Mouse (Mus musculus) forebrain, embryonic 11.5 days (tissue): ENCODE measurements at regions not wholly inside any gene's neighbourhood (a gene's known extent, or its start where the extent isn't known, plus 50 kb on each side); places are given as distances from the start of the nearest gene placed in this dataset.

Experiments used
- ATAC-seq: fragments of 200-750 bp; cut with Nextera tagmentation; replicated peaks from 2 replicates; pipeline ENCODE4 v1.8.0; 2017; ENCODE audit warnings: moderate TSS enrichment; ENCODE audit not compliant: low FRiP score
- DNase-seq: peaks from one replicate; pipeline ENCODE4 v3.0.0-alpha.2; 2017; ENCODE audit warnings: low spot score
- H3K27ac ChIP-seq: fragments of 300-500 bp; sonication (generic); 2 replicates; pipeline ENCODE4 v1.5.1; 2014; ENCODE audit warnings: low read depth, low read length
- H3K27me3 ChIP-seq: fragments of 300-500 bp; sonication (generic); 2 replicates; pipeline ENCODE4 v1.6.1; 2014; ENCODE audit warnings: mild to moderate bottlenecking, low read length, mixed read lengths; ENCODE audit not compliant: control insufficient read depth, insufficient read depth
- H3K36me3 ChIP-seq: fragments of 300-500 bp; sonication (generic); 2 replicates; pipeline ENCODE4 v1.6.1; 2014; ENCODE audit warnings: mild to moderate bottlenecking, low read length, moderate library complexity, mixed read lengths; ENCODE audit not compliant: control insufficient read depth, insufficient read depth
- H3K4me1 ChIP-seq: fragments of 300-500 bp; sonication (generic); replicated peaks from 2 replicates; pipeline ENCODE4 v1.6.1; 2014; ENCODE audit warnings: low read length, mixed read lengths; ENCODE audit not compliant: control insufficient read depth, insufficient read depth
- H3K4me2 ChIP-seq: fragments of 300-500 bp; sonication (generic); 2 replicates; pipeline ENCODE4 v1.6.1; 2014; ENCODE audit warnings: low read depth, mild to moderate bottlenecking, low read length, moderate library complexity, mixed read lengths; ENCODE audit not compliant: severe bottlenecking
- H3K4me3 ChIP-seq: fragments of 300-500 bp; sonication (generic); 2 replicates; pipeline ENCODE4 v1.5.1; 2014; ENCODE audit warnings: low read depth, low read length
- H3K9ac ChIP-seq: fragments of 300-500 bp; sonication (generic); 2 replicates; pipeline ENCODE4 v1.6.1; 2014; ENCODE audit warnings: low read length
- H3K9me3 ChIP-seq: fragments of 300-500 bp; sonication (generic); 2 replicates; pipeline ENCODE4 v1.6.1; 2016; ENCODE audit warnings: low read length, mixed read lengths; ENCODE audit not compliant: control insufficient read depth
- WGBS: fragments of 180-500 bp; shearing (Covaris S2); extraction: QIAGEN DNeasy Blood & Tissue Kit; methylation state at CpG from one replicate; pipeline ENCODE4 v1.1.7; 2014; 5-methylcytosine and 5-hydroxymethylcytosine counted together

- H3K27ac ChIP-seq: no peak overlapping the region
Observed at GRCm38 (mm10) chr4:140463296-140463695, 202.5 kb downstream of the Arhgef10l start.

GRCm38 (mm10) chr4:140461317-140461716 lies 204.5 kb downstream of the Arhgef10l start:
- no peak for DNase-seq
- H3K27ac ChIP-seq: no peak overlapping the region
- no peak overlapping the region for H3K4me2 ChIP-seq
- no peaks in the 10 kb centered on the region; the same call in 1 of the 2 replicates for H3K4me1 ChIP-seq
- no peaks in the 10 kb centered on the region for H3K36me3 ChIP-seq
- 91% methylated on average over 16 of the region's 16 CpGs for WGBS
- no peaks in the 10 kb centered on the region for H3K27me3 ChIP-seq
- H3K9me3 ChIP-seq: no peaks in the 10 kb centered on the region
- H3K4me3 ChIP-seq: no peak overlapping the region
- no peak overlapping the region for H3K9ac ChIP-seq
- no peak for ATAC-seq

More at GRCm38 (mm10) chr4:140463296-140463695, 202.5 kb downstream of the Arhgef10l start:
- no peaks in the 10 kb centered on the region for H3K9me3 ChIP-seq
- no peak overlapping the region for H3K9ac ChIP-seq
- H3K4me1 ChIP-seq: no peaks in the 10 kb centered on the region; the same call in 1 of the 2 replicates
- H3K4me3 ChIP-seq: no peak overlapping the region
- peak; percentile 21; the same call in 1 of the 2 replicates for ATAC-seq
- no peak overlapping the region for H3K4me2 ChIP-seq
- WGBS: 40% methylated on average over 7 of the region's 7 CpGs
- H3K36me3 ChIP-seq: no peaks in the 10 kb centered on the region
- H3K27me3 ChIP-seq: no peaks in the 10 kb centered on the region
- DNase-seq: no peak

GRCm38 (mm10) chr4:140449062-140449461 lies 202.5 kb upstream of the Igsf21 start:
- WGBS: 90% methylated on average over 10 of the region's 10 CpGs
- DNase-seq (no peak), ATAC-seq (no peak)
- H3K4me1 ChIP-seq: no peaks in the 10 kb centered on the region
- H3K4me2 ChIP-seq: no peak overlapping the region
- no peaks in the 10 kb centered on the region for H3K36me3 ChIP-seq
- no peak overlapping the region for H3K4me3 ChIP-seq
- no peaks in the 10 kb centered on the region for H3K9me3 ChIP-seq
- H3K9ac ChIP-seq: no peak overlapping the region
- no peaks in the 10 kb centered on the region for H3K27me3 ChIP-seq
- no peak overlapping the region for H3K27ac ChIP-seq

GRCm38 (mm10) chr4:140446455-140446854 lies 199.9 kb upstream of the Igsf21 start:
- Histone ChIP-seq H3K27me3 (no peaks in the 10 kb centered on the region), H3K9me3 (no peaks in the 10 kb centered on the region), H3K36me3 (no peaks in the 10 kb centered on the region), H3K4me2 (no peak overlapping the region), H3K27ac (no peak overlapping the region), H3K4me3 (no peak overlapping the region), H3K9ac (no peak overlapping the region), H3K4me1 (no peaks in the 10 kb centered on the region)
- no peak for DNase-seq
- WGBS: 96% methylated on average over 6 of the region's 6 CpGs
- ATAC-seq: no peak

GRCm38 (mm10) chr4:140445931-140446330 lies 199.3 kb upstream of the Igsf21 start:
- H3K36me3 ChIP-seq: no peaks in the 10 kb centered on the region
- no peak overlapping the region for H3K4me2 ChIP-seq
- H3K4me3 ChIP-seq: no peak overlapping the region
- WGBS: 89% methylated on average over 5 of the region's 5 CpGs
- no peak for ATAC-seq
- no peak for DNase-seq
- no peak overlapping the region for H3K27ac ChIP-seq
- H3K4me1 ChIP-seq: no peaks in the 10 kb centered on the region
- no peaks in the 10 kb centered on the region for H3K9me3 ChIP-seq
- H3K27me3 ChIP-seq: no peaks in the 10 kb centered on the region
- no peak overlapping the region for H3K9ac ChIP-seq

GRCm38 (mm10) chr4:140443221-140443620 lies 196.6 kb upstream of the Igsf21 start:
- no peak for DNase-seq
- Histone ChIP-seq H3K36me3 (no peaks in the 10 kb centered on the region), H3K9ac (no peak overlapping the region), H3K4me1 (no peaks in the 10 kb centered on the region), H3K27ac (no peak overlapping the region), H3K27me3 (no peaks in the 10 kb centered on the region), H3K4me3 (no peak overlapping the region), H3K9me3 (no peaks in the 10 kb centered on the region), H3K4me2 (no peak overlapping the region)
- WGBS: 85% methylated on average over 6 of the region's 6 CpGs
- no peak for ATAC-seq

GRCm38 (mm10) chr4:140441805-140442204 lies 195.2 kb upstream of the Igsf21 start:
- Histone ChIP-seq H3K4me3 (no peak overlapping the region), H3K9me3 (no peaks in the 10 kb centered on the region), H3K27me3 (no peaks in the 10 kb centered on the region), H3K27ac (no peak overlapping the region), H3K4me2 (no peak overlapping the region), H3K9ac (no peak overlapping the region), H3K4me1 (no peaks in the 10 kb centered on the region), H3K36me3 (no peaks in the 10 kb centered on the region)
- WGBS: 90% methylated on average over 8 of the region's 8 CpGs
- DNase-seq: no peak
- no peak for ATAC-seq

GRCm38 (mm10) chr4:140439856-140440255 lies 193.3 kb upstream of the Igsf21 start:
- no peak overlapping the region for H3K9ac ChIP-seq
- DNase-seq (peak; percentile 81), ATAC-seq (no peak)
- H3K36me3 ChIP-seq: no peaks in the 10 kb centered on the region
- H3K4me2 ChIP-seq: no peak overlapping the region
- no peaks in the 10 kb centered on the region for H3K9me3 ChIP-seq
- H3K27me3 ChIP-seq: no peaks in the 10 kb centered on the region
- H3K27ac ChIP-seq: no peak overlapping the region
- WGBS: 24% methylated on average over 3 of the region's 3 CpGs
- no peak overlapping the region for H3K4me3 ChIP-seq
- H3K4me1 ChIP-seq: no peaks in the 10 kb centered on the region

GRCm38 (mm10) chr4:140436030-140436429 lies 189.4 kb upstream of the Igsf21 start:
- Histone ChIP-seq H3K9me3 (no peaks in the 10 kb centered on the region), H3K4me3 (no peak overlapping the region), H3K36me3 (no peaks in the 10 kb centered on the region), H3K4me1 (no peaks in the 10 kb centered on the region), H3K9ac (no peak overlapping the region), H3K27ac (no peak overlapping the region), H3K27me3 (no peaks in the 10 kb centered on the region), H3K4me2 (no peak overlapping the region)
- DNase-seq: no peak
- WGBS: 65% methylated on average over 3 of the region's 3 CpGs
- no peak for ATAC-seq
